Mouse (Mus musculus): ENCODE measurements around the gene Mapk14.

DNA sequence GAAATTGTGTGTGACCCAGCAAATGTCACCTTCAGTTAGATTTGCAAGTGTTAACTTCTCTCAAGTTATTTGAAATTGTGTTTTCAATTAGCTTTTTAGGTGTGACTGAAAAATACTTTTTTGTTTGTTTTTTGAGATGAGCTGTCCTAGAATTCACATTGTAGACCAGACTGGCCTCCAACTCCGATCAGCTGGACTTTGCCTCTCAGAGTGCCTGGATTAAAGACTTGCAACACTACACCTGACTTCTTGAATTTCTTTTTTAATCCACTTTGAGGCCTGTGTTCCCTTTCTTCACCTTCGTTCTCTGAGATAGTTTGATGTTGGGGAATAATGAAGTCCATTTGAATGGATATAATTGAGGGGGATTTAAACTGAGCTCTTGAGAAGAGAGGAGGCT is 2.9 kb downstream of the Mapk14 start:
- TF ChIP-seq GABPA (IDR thresholded peaks at IDR 0.05; ENCODE audit: low read depth, low read length) (no peak), MEF2A (IDR thresholded peaks at IDR 0.05; ENCODE audit: extremely low read depth, insufficient replicate concordance, low read depth, low read length, poor library complexity, severe bottlenecking) (no peak), POLR2A (IDR thresholded peaks at IDR 0.05; ENCODE audit: control insufficient read depth in 1 of 2, insufficient read depth in 1 of 2, low read depth in 1 of 2, low read length in 2 of 2, poor library complexity in 1 of 2) (no peak)
